Mouse (Mus musculus): ENCODE measurements around the gene Nt5m.
A peak's percentile ranks its signal among the peaks of the same experiment; 100 is the strongest.

Gene Nt5m

GRCm38 (mm10) chr11:59839459-59840126 lies 346 bp downstream of the Nt5m start, which contains the start of gene Cops3:
Gene Cops3, minus strand, starts transcription at chr11:59839838.
- DNase-seq (ENCODE audit: low read depth) = peak; percentile 98

- no peak for DNase-seq (ENCODE audit: low read depth)
Measured at GRCm38 (mm10) chr11:59846311-59846710, 7.1 kb downstream of the Nt5m start.

GRCm38 (mm10) chr11:59847131-59847530 lies 7.9 kb downstream of the Nt5m start:
- DNase-seq (ENCODE audit: low read depth) = peak; percentile 89

- peak; percentile 85 for DNase-seq (ENCODE audit: low read depth)
Measured at GRCm38 (mm10) chr11:59847891-59848884, 8.9 kb downstream of the Nt5m start.

GRCm38 (mm10) chr11:59852865-59853264 lies 13.6 kb downstream of the Nt5m start:
- no peak for DNase-seq (ENCODE audit: low read depth)

- no peak for DNase-seq (ENCODE audit: low read depth)
Measured at GRCm38 (mm10) chr11:59860467-59860866, 21.2 kb downstream of the Nt5m start.

- DNase-seq (ENCODE audit: low read depth) = no peak
Measured at GRCm38 (mm10) chr11:59864316-59864715, 25.1 kb downstream of the Nt5m start.

GRCm38 (mm10) chr11:59872124-59872523 lies 32.9 kb downstream of the Nt5m start:
- no peak for DNase-seq (ENCODE audit: low read depth)

GRCm38 (mm10) chr11:59880031-59880430 lies 40.8 kb downstream of the Nt5m start:
- DNase-seq (ENCODE audit: low read depth) = peak; percentile 92

GRCm38 (mm10) chr11:59885217-59885986 lies 46.2 kb downstream of the Nt5m start:
- DNase-seq (ENCODE audit: low read depth) = no peak

GRCm38 (mm10) chr11:59886952-59887351 lies 47.7 kb downstream of the Nt5m start:
- no peak for DNase-seq (ENCODE audit: low read depth)

- no peak for DNase-seq (ENCODE audit: low read depth)
Measured at GRCm38 (mm10) chr11:59888151-59888550, 48.9 kb downstream of the Nt5m start.

- DNase-seq (ENCODE audit: low read depth) = peak; percentile 20
Measured at GRCm38 (mm10) chr11:59891854-59892253, 52.6 kb downstream of the Nt5m start.

GRCm38 (mm10) chr11:59893153-59893788 lies 54.0 kb downstream of the Nt5m start:
- DNase-seq (ENCODE audit: low read depth) = no peak

- DNase-seq (ENCODE audit: low read depth) = no peak
Measured at GRCm38 (mm10) chr11:59894916-59895315, 55.7 kb downstream of the Nt5m start.

- DNase-seq (ENCODE audit: low read depth) = no peak
Measured at GRCm38 (mm10) chr11:59895316-59895715, 56.1 kb downstream of the Nt5m start.

- DNase-seq (ENCODE audit: low read depth) = no peak
Measured at GRCm38 (mm10) chr11:59897981-59898599, 58.8 kb downstream of the Nt5m start.

- DNase-seq (ENCODE audit: low read depth) = no peak
Measured at GRCm38 (mm10) chr11:59899711-59900685, 60.8 kb downstream of the Nt5m start.

GRCm38 (mm10) chr11:59900995-59901394 lies 61.7 kb downstream of the Nt5m start:
- DNase-seq (ENCODE audit: low read depth) = no peak

All from NIH3T3 (cell line).